Mouse (Mus musculus): ENCODE results near the gene Zcchc2.

DNA sequence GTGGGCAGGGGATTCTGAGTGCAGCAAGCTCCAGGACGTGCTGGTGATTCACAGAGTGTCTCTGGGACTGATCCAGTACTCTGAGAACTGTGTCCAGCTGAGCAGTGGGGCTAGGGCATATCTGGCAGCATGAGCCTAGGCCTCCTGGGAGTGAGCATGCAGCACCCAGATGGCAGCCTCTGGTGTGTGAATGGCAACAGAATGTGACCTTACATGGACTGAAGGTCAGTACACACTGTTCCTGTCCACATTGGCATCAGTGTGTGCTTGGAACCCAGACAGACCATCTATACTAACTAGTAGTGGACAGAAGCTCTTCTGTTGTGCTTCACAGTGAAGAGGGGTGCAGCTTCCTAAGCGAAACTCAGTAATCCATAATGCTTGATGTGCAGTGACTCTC, 23.6 kb downstream of the Zcchc2 start:
- TF ChIP-seq CTCF (IDR thresholded peaks at IDR 0.05; ENCODE audit: low read depth, low read length) (no peak), POLR2A (IDR thresholded peaks at IDR 0.05; ENCODE audit: extremely low read depth, insufficient read depth, low read length) (no peak)
